Mouse (Mus musculus) c-Kit-negative CD71-positive TER-119-positive erythroid progenitor cells, embryonic 14.5 days (primary cell): Measurements from ENCODE around the gene F2rl1.
A peak's percentile ranks its signal among the peaks of the same experiment; 100 is the strongest.
"Not testable (repeated sequence)": the region's sequence is repeated elsewhere in the genome, so short reads cannot be mapped to it uniquely, and the experiment has no call there.

Experiments
- DNase-seq: peaks from one replicate; pipeline ENCODE4 v3.0.0-alpha.2; 2013; ENCODE audit warnings: low read depth, low spot score

Gene F2rl1

GRCm38 (mm10) chr13:95534131-95534561 lies 9.1 kb upstream of the F2rl1 start:
- no peak for DNase-seq

- DNase-seq: no peak
Observed at GRCm38 (mm10) chr13:95533640-95534039, 8.6 kb upstream of the F2rl1 start.

GRCm38 (mm10) chr13:95533121-95533520 lies 8.1 kb upstream of the F2rl1 start:
- not testable (repeated sequence) for DNase-seq

- no peak for DNase-seq
Observed at GRCm38 (mm10) chr13:95531273-95532045, 6.4 kb upstream of the F2rl1 start.

GRCm38 (mm10) chr13:95529246-95529645 lies 4.2 kb upstream of the F2rl1 start:
- DNase-seq: no peak

GRCm38 (mm10) chr13:95524424-95524673 lies 678 bp downstream of the F2rl1 start:
- DNase-seq: no peak

- DNase-seq: no peak
Observed at GRCm38 (mm10) chr13:95523659-95524423, 1.2 kb downstream of the F2rl1 start.

- DNase-seq: no peak
Observed at GRCm38 (mm10) chr13:95522176-95522575, 2.9 kb downstream of the F2rl1 start.

GRCm38 (mm10) chr13:95521029-95521428 lies 4.0 kb downstream of the F2rl1 start:
- DNase-seq: no peak

GRCm38 (mm10) chr13:95514756-95515155 lies 10.3 kb downstream of the F2rl1 start:
- DNase-seq: no peak

- DNase-seq: no peak
Observed at GRCm38 (mm10) chr13:95510054-95510453, 15.0 kb downstream of the F2rl1 start.

- no peak for DNase-seq
Observed at GRCm38 (mm10) chr13:95503279-95503917, 21.6 kb downstream of the F2rl1 start.

GRCm38 (mm10) chr13:95496601-95497000 lies 28.4 kb downstream of the F2rl1 start:
- DNase-seq: no peak

GRCm38 (mm10) chr13:95494812-95495211 lies 30.2 kb downstream of the F2rl1 start:
- DNase-seq: no peak

GRCm38 (mm10) chr13:95493296-95493695 lies 31.7 kb downstream of the F2rl1 start:
- no peak for DNase-seq

GRCm38 (mm10) chr13:95491327-95491726 lies 33.7 kb downstream of the F2rl1 start:
- no peak for DNase-seq

GRCm38 (mm10) chr13:95484664-95485063 lies 40.4 kb downstream of the F2rl1 start:
- DNase-seq: no peak

- peak; percentile 21 for DNase-seq
Observed at GRCm38 (mm10) chr13:95481428-95481827, 43.6 kb downstream of the F2rl1 start.

GRCm38 (mm10) chr13:95478671-95479413 lies 46.2 kb downstream of the F2rl1 start, which contains the start of gene S100z:
TSS of gene S100z (minus strand) at chr13:95478721.
- no peak for DNase-seq

- DNase-seq: no peak
Observed at GRCm38 (mm10) chr13:95477173-95477572, 47.9 kb downstream of the F2rl1 start.

GRCm38 (mm10) chr13:95475124-95475523 lies 49.9 kb downstream of the F2rl1 start:
- DNase-seq: no peak

- no peak for DNase-seq
Observed at GRCm38 (mm10) chr13:95474294-95474693, 50.7 kb downstream of the F2rl1 start.
